Mouse (Mus musculus) lung, postnatal 0 days (tissue): ENCODE measurements at regions not wholly inside any gene's neighbourhood (a gene's known extent, or its start where the extent isn't known, plus 50 kb on each side); places are given as distances from the start of the nearest gene placed in this dataset.

ENCODE experiments used
- ATAC-seq: fragments of 200-750 bp; cut with Nextera tagmentation; 2 replicates; pipeline ENCODE4 v1.8.0; 2017; ENCODE audit warnings: moderate library complexity
- DNase-seq: peaks from one replicate; pipeline ENCODE4 v3.0.0-alpha.2; 2016; ENCODE audit warnings: low spot score
- H3K27ac ChIP-seq: fragments of 300-500 bp; sonication (generic); 2 replicates; pipeline ENCODE4 v1.5.1; 2014; ENCODE audit warnings: antibody characterized with exemption, mild to moderate bottlenecking, low read length, mixed read lengths
- H3K27me3 ChIP-seq: fragments of 300-500 bp; sonication (generic); replicated peaks from 2 replicates; pipeline ENCODE4 v1.6.1; 2014; ENCODE audit warnings: low read length, mixed read lengths; ENCODE audit not compliant: insufficient read depth
- H3K36me3 ChIP-seq: fragments of 300-500 bp; sonication (generic); 2 replicates; pipeline ENCODE4 v1.6.1; 2014; ENCODE audit warnings: low read length, mixed read lengths; ENCODE audit not compliant: insufficient read depth
- H3K4me1 ChIP-seq: fragments of 300-500 bp; sonication (generic); 2 replicates; pipeline ENCODE4 v1.6.1; 2014; ENCODE audit warnings: antibody characterized with exemption, low read depth, low read length, mixed read lengths; ENCODE audit not compliant: insufficient read depth
- H3K4me2 ChIP-seq: fragments of 300-500 bp; sonication (generic); replicated peaks from 2 replicates; pipeline ENCODE4 v1.6.1; 2014; ENCODE audit warnings: low read depth, mild to moderate bottlenecking, low read length, moderate library complexity, mixed read lengths
- H3K4me3 ChIP-seq: fragments of 300-500 bp; sonication (generic); 2 replicates; pipeline ENCODE4 v1.5.1; 2014; ENCODE audit warnings: low read depth, low read length
- H3K9ac ChIP-seq: fragments of 300-500 bp; sonication (generic); replicated peaks from 2 replicates; pipeline ENCODE4 v1.6.1; 2014; ENCODE audit warnings: low read depth, mild to moderate bottlenecking
- H3K9me3 ChIP-seq: fragments of 300-500 bp; sonication (generic); 2 replicates; pipeline ENCODE4 v1.6.1; 2016; ENCODE audit warnings: low read length, mixed read lengths
- CTCF ChIP-seq: IDR thresholded peaks from 2 replicates; pipeline ENCODE4 v1.5.1; 2016; ENCODE audit warnings: antibody characterized with exemption, mild to moderate bottlenecking
- EP300 ChIP-seq: IDR thresholded peaks from 2 replicates; pipeline ENCODE4 v1.6.1; 2016; ENCODE audit warnings: antibody characterized with exemption, mild to moderate bottlenecking, control low read depth
- WGBS: fragments of 180-500 bp; shearing (Covaris S2); extraction: QIAGEN DNeasy Blood & Tissue Kit; methylation state at CpG from one replicate; pipeline ENCODE4 v1.1.7; 2014; 5-methylcytosine and 5-hydroxymethylcytosine counted together

- WGBS, result 60% methylated on average over 2 of the region's 2 CpGs
- H3K4me3 ChIP-seq, result no peak overlapping the region
- H3K27ac ChIP-seq, result no peak overlapping the region
- H3K4me2 ChIP-seq, result no peak overlapping the region
- H3K9me3 ChIP-seq, result no peaks in the 10 kb centered on the region
- ATAC-seq, result no peak
- no peak for TF ChIP-seq CTCF
- H3K27me3 ChIP-seq, result no peaks in the 10 kb centered on the region
- no peak overlapping the region for H3K9ac ChIP-seq
- no peak for DNase-seq
- H3K4me1 ChIP-seq, result no peaks in the 10 kb centered on the region
- no peaks in the 10 kb centered on the region for H3K36me3 ChIP-seq
These were observed 98.1 kb upstream of the Eef2kmt start for GRCm38 (mm10) chr16:5353881-5354280.

DNA sequence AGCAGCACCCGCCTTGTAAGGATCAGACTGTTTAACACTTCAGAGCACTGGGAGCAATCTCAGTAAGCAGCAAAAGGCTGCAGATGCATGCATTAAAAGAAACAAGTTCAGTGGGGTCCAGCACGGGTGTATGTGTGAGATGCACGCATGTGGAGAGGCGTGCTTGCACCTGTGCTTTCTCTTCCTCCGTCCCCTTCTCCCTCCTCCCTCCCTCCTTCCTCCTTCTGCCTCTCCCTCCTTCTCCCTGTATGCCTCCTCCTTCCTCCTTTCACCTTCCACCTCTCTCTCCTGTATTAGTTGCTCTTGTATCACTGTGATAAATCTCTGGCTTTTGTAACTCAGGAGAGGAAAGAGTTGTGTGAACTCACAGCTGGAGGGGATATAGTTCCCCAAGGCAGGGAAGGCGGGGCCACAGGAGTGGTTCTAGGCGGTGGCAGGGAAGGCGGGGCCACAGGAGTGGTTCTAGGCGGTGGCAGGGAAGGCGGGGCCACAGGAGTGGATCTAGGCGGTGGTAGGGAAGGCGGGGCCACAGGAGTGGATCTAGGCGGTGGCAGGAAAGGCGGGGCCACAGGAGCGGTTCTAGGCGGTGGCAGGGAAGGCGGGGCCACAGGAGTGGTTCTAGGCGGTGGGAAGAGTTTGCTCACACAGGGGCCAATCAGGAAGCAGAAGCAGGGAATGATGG is 96.2 kb upstream of the Eef2kmt start:
- no peaks in the 10 kb centered on the region for H3K9me3 ChIP-seq
- H3K27ac ChIP-seq, result no peak overlapping the region
- 5% methylated on average over 18 of the region's 18 CpGs for WGBS
- no peak overlapping the region; the same call in 1 of the 2 replicates for H3K4me3 ChIP-seq
- no peaks in the 10 kb centered on the region for H3K4me1 ChIP-seq
- H3K9ac ChIP-seq, result no peak overlapping the region
- ATAC-seq (peak; percentile 87), DNase-seq (peak; percentile 86)
- no peaks in the 10 kb centered on the region for H3K27me3 ChIP-seq
- no peaks in the 10 kb centered on the region for H3K36me3 ChIP-seq
- TF ChIP-seq CTCF (no peak), EP300 (no peak)
- peak overlapping the region; percentile 25; the same call in 1 of the 2 replicates for H3K4me2 ChIP-seq

DNA sequence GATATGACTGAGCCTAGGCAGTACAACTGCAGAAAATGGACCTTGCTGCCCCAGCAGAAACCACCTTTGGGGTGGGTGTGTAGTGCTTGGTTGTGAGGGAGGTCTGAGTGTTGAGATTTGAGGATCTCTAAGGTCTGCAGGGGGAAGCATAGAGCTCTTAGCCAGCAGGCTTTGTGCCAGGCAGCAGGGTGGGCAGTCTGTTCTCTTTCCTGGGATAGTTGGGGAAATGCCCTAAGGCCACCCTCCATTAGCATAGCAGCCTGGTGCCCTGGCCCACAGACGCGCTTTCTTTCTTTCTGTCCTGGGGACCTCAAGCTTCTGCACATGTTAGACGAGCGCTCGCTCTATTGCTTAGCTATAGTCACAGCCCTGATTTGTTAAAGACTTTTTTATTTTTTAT is 91.4 kb upstream of the Eef2kmt start:
- Histone ChIP-seq H3K4me2 (no peak overlapping the region), H3K9ac (no peak overlapping the region), H3K27ac (no peak overlapping the region), H3K9me3 (no peaks in the 10 kb centered on the region), H3K4me1 (no peaks in the 10 kb centered on the region), H3K36me3 (no peaks in the 10 kb centered on the region), H3K27me3 (no peaks in the 10 kb centered on the region), H3K4me3 (no peak overlapping the region)
- 98% methylated on average over 5 of the region's 5 CpGs for WGBS
- no peak for TF ChIP-seq EP300
- ATAC-seq (no peak), DNase-seq (no peak)

DNA sequence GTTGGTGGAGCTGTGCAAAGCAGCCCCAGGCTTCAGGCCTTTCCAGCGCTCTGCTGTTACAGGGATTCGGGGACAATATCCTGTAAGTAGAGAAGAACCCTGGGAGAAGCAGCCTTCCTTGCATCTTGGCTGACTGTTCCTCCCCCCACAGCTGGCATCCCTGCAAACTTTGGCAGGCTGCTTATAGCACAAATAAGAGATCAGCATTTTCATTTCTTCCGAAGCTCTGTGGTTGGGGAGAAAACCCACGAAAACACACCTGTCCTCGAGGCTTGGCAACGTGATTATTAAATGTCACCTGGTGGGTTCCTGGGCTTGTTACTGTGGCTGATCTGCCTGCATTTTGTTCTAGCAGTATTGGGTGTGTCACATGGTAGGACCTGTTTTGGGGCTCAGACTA is 86.5 kb upstream of the Eef2kmt start:
- ATAC-seq (no peak), DNase-seq (no peak)
- WGBS, result 82% methylated on average over 6 of the region's 6 CpGs
- TF ChIP-seq CTCF, result no peak
- no peak for TF ChIP-seq EP300
- H3K4me2 ChIP-seq, result no peak overlapping the region
- no peaks in the 10 kb centered on the region for H3K4me1 ChIP-seq
- H3K36me3 ChIP-seq, result no peaks in the 10 kb centered on the region
- no peak overlapping the region for H3K4me3 ChIP-seq
- no peak overlapping the region for H3K27ac ChIP-seq
- no peak overlapping the region for H3K9ac ChIP-seq
- no peaks in the 10 kb centered on the region for H3K27me3 ChIP-seq
- H3K9me3 ChIP-seq, result no peaks in the 10 kb centered on the region

DNA sequence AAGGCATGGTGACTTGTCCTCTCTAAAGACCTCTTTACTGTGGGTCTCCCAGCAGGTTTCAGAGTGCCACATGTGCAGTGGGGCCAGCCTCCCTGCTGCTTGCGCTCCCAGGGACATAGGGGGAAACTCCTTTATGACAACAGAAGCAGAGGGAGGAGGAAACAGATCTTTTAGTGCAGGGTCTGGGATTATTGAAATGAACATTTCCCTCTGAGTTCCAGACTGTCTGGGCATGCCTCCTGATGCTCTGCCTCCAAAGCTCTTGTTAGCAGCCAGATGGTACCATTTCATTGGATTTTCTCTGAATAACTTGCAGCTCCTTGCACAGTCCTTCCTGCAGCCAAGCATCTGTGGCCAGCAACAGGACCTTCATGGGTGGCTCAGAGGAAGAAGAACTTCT is 60.5 kb upstream of the Eef2kmt start:
- H3K4me1 ChIP-seq, result no peaks in the 10 kb centered on the region
- 94% methylated on average over 1 of the region's 1 CpGs for WGBS
- H3K36me3 ChIP-seq, result no peaks in the 10 kb centered on the region
- no peak overlapping the region for H3K9ac ChIP-seq
- no peaks in the 10 kb centered on the region for H3K27me3 ChIP-seq
- H3K4me2 ChIP-seq, result no peak overlapping the region
- ATAC-seq (no peak), DNase-seq (no peak)
- H3K4me3 ChIP-seq, result no peak overlapping the region
- TF ChIP-seq EP300 (no peak), CTCF (no peak)
- no peaks in the 10 kb centered on the region for H3K9me3 ChIP-seq
- H3K27ac ChIP-seq, result no peak overlapping the region

GRCm38 (mm10) chr16:5313261-5313660 is 57.5 kb upstream of the Eef2kmt start:
- Histone ChIP-seq H3K36me3 (no peaks in the 10 kb centered on the region), H3K9ac (no peak overlapping the region), H3K4me3 (no peak overlapping the region), H3K27me3 (no peaks in the 10 kb centered on the region), H3K4me1 (no peaks in the 10 kb centered on the region), H3K9me3 (no peaks in the 10 kb centered on the region), H3K27ac (no peak overlapping the region), H3K4me2 (no peak overlapping the region)
- no peak for ATAC-seq
- WGBS, result 72% methylated on average over 6 of the region's 6 CpGs
- no peak for DNase-seq
- TF ChIP-seq CTCF (no peak), EP300 (no peak)

- DNase-seq (no peak), ATAC-seq (no peak)
- Histone ChIP-seq H3K9ac (no peak overlapping the region), H3K36me3 (no peaks in the 10 kb centered on the region), H3K4me2 (no peak overlapping the region), H3K9me3 (no peaks in the 10 kb centered on the region), H3K4me1 (no peaks in the 10 kb centered on the region), H3K4me3 (no peak overlapping the region), H3K27me3 (0 out of 2 replicates have a peak, but pooled peaks cover 4% of the 10 kb centered on the region), H3K27ac (no peak overlapping the region)
- WGBS, result 76% methylated on average over 9 of the region's 9 CpGs
- TF ChIP-seq CTCF (no peak), EP300 (no peak)
These were observed 55.7 kb upstream of the Eef2kmt start for GRCm38 (mm10) chr16:5311456-5311855.
